Comparison of ENCODE assay signal across 8 mouse cellular contexts in the genomic region with DNA sequence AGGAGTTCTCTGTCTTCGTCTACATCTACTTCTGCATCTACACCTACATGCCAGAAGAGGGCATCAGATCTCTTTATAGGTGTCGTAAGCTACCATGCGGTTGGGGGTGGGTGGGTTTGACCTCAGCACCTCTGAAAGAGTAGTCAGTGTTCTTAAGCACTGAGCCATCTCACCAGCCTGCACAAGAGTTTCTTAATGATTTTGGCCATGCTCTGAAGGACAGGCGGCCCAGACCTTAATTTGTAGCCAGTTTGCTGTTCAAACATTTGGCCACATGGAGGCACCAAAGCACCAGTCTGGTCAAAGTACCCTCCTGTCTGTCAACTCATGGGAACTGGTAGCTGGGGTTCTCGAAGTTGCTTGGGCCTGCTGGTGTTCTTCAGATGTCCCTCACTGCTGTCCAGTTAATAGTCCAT. TPM values are rescaled to one million over a fixed set of nuclear protein-coding genes. Genes with fewer than 3 reads are reported as not detected.
DNase-seq lines count a peak whose midpoint lies in the region; ATAC-seq lines count a peak whose summit lies in the region.

No protein-coding gene starts in this region.

- intact Hi-C loops in left cerebral cortex, postnatal 10 days (cut with DNase I) = loop anchor here (2.0 to 10.0 kb wide), 3 partner anchors 231 to 939 kb away; partner anchors contain the start of gene Akr1e1

- peak; percentile 77 to 94 for DNase-seq in adrenal gland, adult (ENCODE audit: inconsistent age in 2 of 2, low spot score in 1 of 2)
- peak; percentile 89 for DNase-seq in embryo, embryonic 10.5 days (ENCODE audit: low spot score)
- DNase-seq in gastrocnemius, postnatal 25 days = peak; percentile 53
- peak; percentile 43 to 70 for DNase-seq in left cerebral cortex, postnatal 10 days (ENCODE audit: extremely low spot score in 1 of 2, low spot score in 2 of 2)
- DNase-seq in right cerebral cortex, adult 2 months (ENCODE audit: low spot score in 2 of 2) = peak; percentile 76 to 79
- DNase-seq in urinary bladder, postnatal 14 days (ENCODE audit: low spot score) = peak; percentile 78

- ATAC-seq in inflammation-experienced regulatory T-cells, adult 6 months = peak; percentile 74
- peak; percentile 97 for ATAC-seq in megakaryocyte progenitor cell, adult 5-6 weeks (replicated peaks; ENCODE audit: poor library complexity)

RNA-seq across cellular contexts. Expression of gene Asb13, which starts 31.5 kb away (rescaled TPM):
- 10 to 100 TPM in 1 of 2 experiments, 1 to 10 TPM in 1; 9.9 to 10.4 TPM for total RNA-seq in gastrocnemius, postnatal 25 days (2021)
- polyA plus RNA-seq in inflammation-experienced regulatory T-cells, adult 6 months (2017; shearing (Covaris generic)) = 10 to 100 TPM; 24.3 to 37.2 (median 25.1) TPM
- 10 to 100 TPM; 29.4 to 32.2 TPM for total RNA-seq in left cerebral cortex, postnatal 10 days (2021)
- 4.4 and 4.7 TPM in 2 replicates for total RNA-seq in megakaryocyte progenitor cell, adult 5-6 weeks (2015)
- total RNA-seq in megakaryocyte progenitor cell, adult 5-6 weeks (2017) = 3.3 and 3.8 TPM in 2 replicates

RNA-seq across cellular contexts. Expression of gene Fam208b, which starts 54.4 kb away (rescaled TPM):
- 1 to 10 TPM; 6.6 to 7.6 TPM for total RNA-seq in gastrocnemius, postnatal 25 days (2021)
- polyA plus RNA-seq in inflammation-experienced regulatory T-cells, adult 6 months (2017; shearing (Covaris generic)) = 10 to 100 TPM; 14.9 to 29.4 (median 24.8) TPM
- 10 to 100 TPM; 28.0 to 28.4 TPM for total RNA-seq in left cerebral cortex, postnatal 10 days (2021)
- total RNA-seq in megakaryocyte progenitor cell, adult 5-6 weeks (2015) = 42.2 and 65.3 TPM in 2 replicates
- 24.7 and 37.0 TPM in 2 replicates for total RNA-seq in megakaryocyte progenitor cell, adult 5-6 weeks (2017)

Comparison
In these comparisons a context has a peak if more than half of its experiments do, and no peak if none do; other contexts are left out.
1. Peak in every context shown above with its lines: DNase-seq and ATAC-seq.